Mouse (Mus musculus) intestine, postnatal 0 days (tissue): ENCODE results near the gene Hdac10. TPM values are rescaled to one million over a fixed set of nuclear protein-coding genes. Genes with fewer than 3 reads are reported as not detected.
A peak's percentile ranks its signal among the peaks of the same experiment; 100 is the strongest.

ENCODE experiments used
- ATAC-seq: fragments of 200-750 bp; cut with Nextera tagmentation; 2 replicates; pipeline ENCODE4 v1.8.0; 2017; ENCODE audit warnings: mild to moderate bottlenecking, moderate TSS enrichment, moderate library complexity
- H3K27ac ChIP-seq: fragments of 300-500 bp; sonication (generic); 2 replicates; pipeline ENCODE4 v1.5.1; 2014; ENCODE audit warnings: mild to moderate bottlenecking, low read depth, low read length, moderate library complexity
- H3K27me3 ChIP-seq: fragments of 300-500 bp; sonication (generic); replicated peaks from 2 replicates; pipeline ENCODE4 v1.6.1; 2014; ENCODE audit warnings: low read length, mixed read lengths; ENCODE audit not compliant: control insufficient read depth, insufficient read depth
- H3K36me3 ChIP-seq: fragments of 300-500 bp; sonication (generic); 2 replicates; pipeline ENCODE4 v1.6.1; 2014; ENCODE audit warnings: mild to moderate bottlenecking, moderate library complexity; ENCODE audit not compliant: control insufficient read depth, insufficient read depth
- H3K4me1 ChIP-seq: fragments of 300-500 bp; sonication (generic); replicated peaks from 2 replicates; pipeline ENCODE4 v1.6.1; 2014; ENCODE audit warnings: antibody characterized with exemption, low read length, mixed read lengths; ENCODE audit not compliant: control insufficient read depth, insufficient read depth
- H3K4me2 ChIP-seq: fragments of 300-500 bp; sonication (generic); replicated peaks from 2 replicates; pipeline ENCODE4 v1.6.1; 2014; ENCODE audit warnings: low read depth, mild to moderate bottlenecking, moderate library complexity
- H3K4me3 ChIP-seq: fragments of 300-500 bp; sonication (generic); 2 replicates; pipeline ENCODE4 v1.5.1; 2014; ENCODE audit warnings: low read depth, low read length
- H3K9ac ChIP-seq: fragments of 300-500 bp; sonication (generic); 2 replicates; pipeline ENCODE4 v1.6.1; 2014; ENCODE audit warnings: mild to moderate bottlenecking, low read depth, low read length
- H3K9me3 ChIP-seq: fragments of 300-500 bp; sonication (generic); 2 replicates; pipeline ENCODE4 v1.6.1; 2016; ENCODE audit warnings: mixed run types; ENCODE audit not compliant: control insufficient read depth
- CTCF ChIP-seq: sonication (generic); IDR thresholded peaks from 2 replicates; pipeline ENCODE4 v1.5.1; 2016; ENCODE audit warnings: low read depth, mild to moderate bottlenecking, control low read depth, antibody characterized with exemption, moderate library complexity
- whole genome bisulfite sequencing: fragments of 180-500 bp; shearing (Covaris S2); extraction: QIAGEN DNeasy Blood & Tissue Kit; methylation state at CpG from one replicate; pipeline ENCODE4 v1.1.7; 2014; 5-methylcytosine and 5-hydroxymethylcytosine counted together
- polyA plus RNA-seq: library from polyadenylated mRNA; unstranded; fragments of >200 nt; fragmentation: Nextera tagmentation; extraction: Ambion mirVana; gene quantifications from 2 replicates; pipeline ENCODE4 v1.2.1, GENCODE M21; 2015

Gene Hdac10
- polyA plus RNA-seq, 1 experiment from 2014 or later: 7.6 TPM

GRCm38 (mm10) chr15:89173906-89174214 lies 45.4 kb upstream of the Hdac10 start:
- Histone ChIP-seq H3K4me3 (peak overlapping the region; percentile 63), H3K9me3 (no peaks in the 10 kb centered on the region), H3K4me1 (peaks cover 46% of the 10 kb centered on the region), H3K27ac (peak overlapping the region; percentile 72), H3K9ac (peak overlapping the region; percentile 76), H3K27me3 (no peaks in the 10 kb centered on the region), H3K36me3 (peaks cover 6% of the 10 kb centered on the region; the same call in 1 of the 2 replicates), H3K4me2 (peak overlapping the region; percentile 94)
- ATAC-seq: peak; percentile 67
- 2% methylated on average over 15 of the region's 15 CpGs for WGBS
- TF ChIP-seq CTCF: no peak

GRCm38 (mm10) chr15:89173024-89173905 lies 44.8 kb upstream of the Hdac10 start:
- no peaks in the 10 kb centered on the region for H3K27me3 ChIP-seq
- H3K4me1 ChIP-seq: peaks cover 42% of the 10 kb centered on the region
- H3K4me3 ChIP-seq: peak overlapping the region; percentile 63
- ATAC-seq: peak; percentile 19
- no peaks in the 10 kb centered on the region for H3K9me3 ChIP-seq
- H3K27ac ChIP-seq: peak overlapping the region; percentile 72
- H3K9ac ChIP-seq: peak overlapping the region; percentile 76
- peaks cover 12% of the 10 kb centered on the region; the same call in 1 of the 2 replicates for H3K36me3 ChIP-seq
- H3K4me2 ChIP-seq: peak overlapping the region; percentile 94
- TF ChIP-seq CTCF: peak; percentile 23; the same call in 1 of the 2 replicates
- whole genome bisulfite sequencing: under 1% methylated on average over 64 of the region's 65 CpGs

GRCm38 (mm10) chr15:89172276-89172935 lies 43.9 kb upstream of the Hdac10 start:
- 51% methylated on average over 17 of the region's 17 CpGs for WGBS
- ATAC-seq: no peak
- Histone ChIP-seq H3K4me1 (peaks cover 34% of the 10 kb centered on the region), H3K4me2 (peak overlapping the region; percentile 94), H3K4me3 (peak overlapping the region; percentile 63), H3K27ac (peak overlapping the region; percentile 72), H3K27me3 (no peaks in the 10 kb centered on the region), H3K9ac (peak overlapping the region; percentile 76; the same call in 1 of the 2 replicates), H3K9me3 (no peaks in the 10 kb centered on the region), H3K36me3 (peaks cover 21% of the 10 kb centered on the region)
- TF ChIP-seq CTCF: no peak

- TF ChIP-seq CTCF: no peak
- H3K4me3 ChIP-seq: no peak overlapping the region
- 90% methylated on average over 5 of the region's 5 CpGs for WGBS
- H3K27me3 ChIP-seq: no peaks in the 10 kb centered on the region
- no peak overlapping the region for H3K9ac ChIP-seq
- no peak overlapping the region for H3K4me2 ChIP-seq
- no peak for ATAC-seq
- peaks cover 26% of the 10 kb centered on the region; the same call in 1 of the 2 replicates for H3K4me1 ChIP-seq
- H3K36me3 ChIP-seq: peaks cover 29% of the 10 kb centered on the region
- no peak overlapping the region for H3K27ac ChIP-seq
- H3K9me3 ChIP-seq: no peaks in the 10 kb centered on the region
Observed at GRCm38 (mm10) chr15:89171526-89172051, 43.1 kb upstream of the Hdac10 start.

- WGBS: 23% methylated on average over 3 of the region's 3 CpGs
- no peak for TF ChIP-seq CTCF
- Histone ChIP-seq H3K4me3 (no peak overlapping the region), H3K9me3 (no peaks in the 10 kb centered on the region), H3K4me2 (no peak overlapping the region), H3K27ac (peak overlapping the region; percentile 68), H3K9ac (no peak overlapping the region), H3K36me3 (peaks cover 44% of the 10 kb centered on the region), H3K4me1 (peaks cover 15% of the 10 kb centered on the region; the same call in 1 of the 2 replicates), H3K27me3 (no peaks in the 10 kb centered on the region)
- peak; percentile 26; the same call in 1 of the 2 replicates for ATAC-seq
Observed at GRCm38 (mm10) chr15:89170102-89170501, 41.6 kb upstream of the Hdac10 start.

- H3K36me3 ChIP-seq: peaks cover 51% of the 10 kb centered on the region
- H3K4me1 ChIP-seq: peaks cover 15% of the 10 kb centered on the region; the same call in 1 of the 2 replicates
- 0 out of 2 replicates have a peak, but pooled peaks have one; percentile 7 for ATAC-seq
- H3K4me2 ChIP-seq: peak overlapping the region; percentile 33; the same call in 1 of the 2 replicates
- H3K27ac ChIP-seq: peak overlapping the region; percentile 68
- H3K4me3 ChIP-seq: no peak overlapping the region
- H3K9ac ChIP-seq: peak overlapping the region; percentile 23; the same call in 1 of the 2 replicates
- WGBS: 20% methylated on average over 10 of the region's 10 CpGs
- H3K27me3 ChIP-seq: no peaks in the 10 kb centered on the region
- no peaks in the 10 kb centered on the region for H3K9me3 ChIP-seq
- TF ChIP-seq CTCF: no peak
Observed at GRCm38 (mm10) chr15:89169431-89169830, 40.9 kb upstream of the Hdac10 start.
